8 mouse cellular contexts compared by ENCODE assay signal in the genomic region with DNA sequence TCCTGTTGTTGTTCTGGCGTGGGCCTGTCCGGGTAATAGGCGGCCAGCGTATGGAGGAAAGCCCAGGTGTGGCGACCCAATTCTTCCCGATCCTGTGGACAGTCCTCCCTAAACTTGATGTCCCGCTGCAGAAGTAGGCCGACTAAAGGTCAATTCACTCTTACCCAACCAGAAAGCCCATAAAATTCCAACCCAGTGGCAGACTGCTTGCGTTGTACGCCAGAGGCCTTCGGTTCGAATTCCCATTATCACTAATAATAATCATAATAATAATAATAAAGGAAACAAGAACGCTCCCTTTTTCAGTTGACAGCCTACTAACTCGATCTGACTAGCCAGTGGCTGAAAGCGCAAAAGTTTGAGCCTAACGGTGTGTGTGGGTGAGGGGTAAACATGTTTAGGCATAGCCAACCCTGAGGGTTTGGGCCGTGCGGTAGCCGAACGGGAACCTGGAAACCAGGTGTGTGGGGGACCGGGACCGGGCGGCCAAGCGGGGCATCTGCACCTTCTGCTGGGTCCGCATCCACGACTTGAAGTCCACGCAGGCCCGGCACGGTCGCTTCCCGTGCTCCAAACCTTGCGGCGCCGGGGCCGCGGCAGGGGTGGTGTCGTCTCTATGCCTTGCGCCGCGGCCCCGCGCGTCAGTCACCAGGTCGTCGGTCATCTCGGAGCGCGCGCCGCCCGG. TPM values are rescaled to one million over a fixed set of nuclear protein-coding genes. Genes with fewer than 3 reads are reported as not detected.
DNase-seq lines count a peak whose midpoint lies in the region; ATAC-seq and TF ChIP-seq lines count a peak whose summit lies in the region.

No protein-coding gene starts in this region.

- peak overlapping the region; percentile 88 for H3K9ac ChIP-seq in limb, embryonic 13.5 days
- H3K9ac ChIP-seq in stomach, embryonic 14.5 days (replicated peaks; ENCODE audit: low read depth, low read length): peak overlapping the region; percentile 71

- no peaks in the 10 kb centered on the region for H3K36me3 ChIP-seq in testis, adult 2 months (ENCODE audit: control insufficient read depth, insufficient read depth, low read length)
- peaks cover 28% of the 10 kb centered on the region for H3K36me3 ChIP-seq in limb, embryonic 13.5 days
- peaks cover 20% of the 10 kb centered on the region for H3K36me3 ChIP-seq in stomach, embryonic 14.5 days (ENCODE audit: control insufficient read depth, insufficient read depth, low read length)

- no peak; the same call in 1 of the 2 replicates for ATAC-seq in limb, embryonic 13.5 days (ENCODE audit: low FRiP score, low read depth)
- no peak for ATAC-seq in stomach, embryonic 14.5 days (ENCODE audit: insufficient number of reproducible peaks, insufficient read depth, low FRiP score, low read depth)

- no peaks in the 10 kb centered on the region for H3K4me1 ChIP-seq in cerebellum, adult 2 months (ENCODE audit: control insufficient read depth, insufficient read depth, low read length)
- H3K4me1 ChIP-seq in testis, adult 2 months (ENCODE audit: control insufficient read depth, insufficient read depth, low read length): peaks cover 5% of the 10 kb centered on the region
- H3K4me1 ChIP-seq in limb, embryonic 13.5 days: peaks cover 31% of the 10 kb centered on the region
- H3K4me1 ChIP-seq in stomach, embryonic 14.5 days (ENCODE audit: control insufficient read depth, insufficient read depth, low read length): peaks cover 24% of the 10 kb centered on the region

- peak overlapping the region; percentile 45; the same call in 1 of the 2 replicates for H3K27ac ChIP-seq in cerebellum, adult 2 months (ENCODE audit: insufficient read depth, low read length)
- peak overlapping the region; percentile 85 for H3K27ac ChIP-seq in testis, adult 2 months (ENCODE audit: control insufficient read depth, insufficient read depth, low read depth, low read length)
- H3K27ac ChIP-seq in limb, embryonic 13.5 days: peak overlapping the region; percentile 81
- peak overlapping the region; percentile 84 for H3K27ac ChIP-seq in stomach, embryonic 14.5 days (ENCODE audit: low read length)

- WGBS in cerebellum, adult 2 months: 6% methylated on average over 51 of the region's 51 CpGs
- 4% methylated on average over 51 of the region's 51 CpGs for WGBS in limb, embryonic 13.5 days
- WGBS in stomach, embryonic 14.5 days: 6% methylated on average over 51 of the region's 51 CpGs

- H3K9me3 ChIP-seq in limb, embryonic 13.5 days: no peaks in the 10 kb centered on the region
- H3K9me3 ChIP-seq in stomach, embryonic 14.5 days (ENCODE audit: control insufficient read depth, low read depth, low read length): no peaks in the 10 kb centered on the region

- H3K4me2 ChIP-seq in limb, embryonic 13.5 days (replicated peaks): peak overlapping the region; percentile 81
- peak overlapping the region; percentile 82 for H3K4me2 ChIP-seq in stomach, embryonic 14.5 days (replicated peaks; ENCODE audit: low read depth, low read length)

- TF ChIP-seq POLR2A in cerebellum, adult 2 months (IDR thresholded peaks at IDR 0.05; ENCODE audit: borderline replicate concordance, insufficient read depth, low read length): no peak
- no peak for TF ChIP-seq POLR2A in testis, adult 2 months (IDR thresholded peaks at IDR 0.05; ENCODE audit: control insufficient read depth, low read depth, low read length)

- DNase-seq in cerebellum, adult 2 months: no peak
- no peak for DNase-seq in cerebellum, postnatal 4 days (ENCODE audit: low spot score in 2 of 2)
- no peak for DNase-seq in testis, postnatal 10 days (ENCODE audit: low spot score)
- no peak for DNase-seq in thymus, postnatal 10 days (ENCODE audit: low spot score in 2 of 2)
- DNase-seq in frontal cortex, adult 2 months (ENCODE audit: extremely low spot score in 1 of 2, low spot score in 1 of 2): no peak

- H3K27me3 ChIP-seq in cerebellum, adult 2 months (ENCODE audit: control insufficient read depth, insufficient read depth, low read length): no peaks in the 10 kb centered on the region
- H3K27me3 ChIP-seq in testis, adult 2 months (ENCODE audit: control insufficient read depth, insufficient read depth, low read length): no peaks in the 10 kb centered on the region
- H3K27me3 ChIP-seq in limb, embryonic 13.5 days: peaks cover 16% of the 10 kb centered on the region
- H3K27me3 ChIP-seq in stomach, embryonic 14.5 days (ENCODE audit: control insufficient read depth, insufficient read depth, low read length): peaks cover 4% of the 10 kb centered on the region

- no peak for TF ChIP-seq CTCF in cerebellum, adult 2 months (IDR thresholded peaks at IDR 0.05; ENCODE audit: borderline replicate concordance, insufficient read depth, low read depth, low read length)
- TF ChIP-seq CTCF in testis, adult 2 months (IDR thresholded peaks at IDR 0.05; ENCODE audit: control insufficient read depth, insufficient read depth, insufficient replicate concordance, low read depth, low read length): no peak

- peak overlapping the region; percentile 67 for H3K4me3 ChIP-seq in cerebellum, adult 2 months (replicated peaks; ENCODE audit: insufficient read depth, low read depth, low read length)
- H3K4me3 ChIP-seq in testis, adult 2 months (ENCODE audit: control insufficient read depth, low read depth, low read length): peak overlapping the region; percentile 75
- H3K4me3 ChIP-seq in limb, embryonic 13.5 days: peak overlapping the region; percentile 84
- H3K4me3 ChIP-seq in stomach, embryonic 14.5 days (ENCODE audit: low read depth, low read length): peak overlapping the region; percentile 90

RNA-seq across cellular contexts. Expression of gene Gfer, which starts 0.5 kb away (rescaled TPM):
- 26.7 and 30.9 TPM in 2 replicates for polyA plus RNA-seq in cerebellum, adult 2 months (2012; rRNA removed)
- polyA plus RNA-seq in testis, adult 2 months (2012; rRNA removed): 144 and 150 TPM in 2 replicates
- 46.6 and 48.1 TPM in 2 replicates for polyA plus RNA-seq in limb, embryonic 13.5 days (2015; fragmentation: Nextera tagmentation; extraction: Ambion mirVana)
- polyA plus RNA-seq in stomach, embryonic 14.5 days (2014; fragmentation: Nextera tagmentation; extraction: Ambion mirVana): 38.5 and 40.8 TPM in 2 replicates
- polyA plus RNA-seq in frontal cortex, adult 2 months (2012; rRNA removed): 22.6 and 24.1 TPM in 2 replicates

RNA-seq across cellular contexts. Expression of gene Noxo1, which starts 0.6 kb away (rescaled TPM):
- polyA plus RNA-seq in cerebellum, adult 2 months (2012; rRNA removed): 7.3 and 7.4 TPM in 2 replicates
- polyA plus RNA-seq in testis, adult 2 months (2012; rRNA removed): 62.1 and 63.2 TPM in 2 replicates
- 2.5 and 3.1 TPM in 2 replicates for polyA plus RNA-seq in limb, embryonic 13.5 days (2015; fragmentation: Nextera tagmentation; extraction: Ambion mirVana)
- polyA plus RNA-seq in stomach, embryonic 14.5 days (2014; fragmentation: Nextera tagmentation; extraction: Ambion mirVana): 3.2 and 3.8 TPM in 2 replicates
- polyA plus RNA-seq in frontal cortex, adult 2 months (2012; rRNA removed): 5.9 and 6.7 TPM in 2 replicates

RNA-seq across cellular contexts. Expression of gene Syngr3, which starts 5.7 kb away (rescaled TPM):
- polyA plus RNA-seq in cerebellum, adult 2 months (2012; rRNA removed): 130 and 132 TPM in 2 replicates
- 0.20 and 0.30 TPM in 2 replicates for polyA plus RNA-seq in testis, adult 2 months (2012; rRNA removed)
- polyA plus RNA-seq in limb, embryonic 13.5 days (2015; fragmentation: Nextera tagmentation; extraction: Ambion mirVana): 7.8 and 8.4 TPM in 2 replicates
- polyA plus RNA-seq in stomach, embryonic 14.5 days (2014; fragmentation: Nextera tagmentation; extraction: Ambion mirVana): 5.6 and 6.3 TPM in 2 replicates
- polyA plus RNA-seq in frontal cortex, adult 2 months (2012; rRNA removed): 170 and 183 TPM in 2 replicates

RNA-seq across cellular contexts. Expression of gene Tbl3, which starts 12.0 kb away (rescaled TPM):
- 60.6 and 62.4 TPM in 2 replicates for polyA plus RNA-seq in cerebellum, adult 2 months (2012; rRNA removed)
- polyA plus RNA-seq in testis, adult 2 months (2012; rRNA removed): 85.4 and 89.5 TPM in 2 replicates
- polyA plus RNA-seq in limb, embryonic 13.5 days (2015; fragmentation: Nextera tagmentation; extraction: Ambion mirVana): 79.8 and 84.6 TPM in 2 replicates
- 67.8 and 72.1 TPM in 2 replicates for polyA plus RNA-seq in stomach, embryonic 14.5 days (2014; fragmentation: Nextera tagmentation; extraction: Ambion mirVana)
- polyA plus RNA-seq in frontal cortex, adult 2 months (2012; rRNA removed): 56.1 and 56.2 TPM in 2 replicates

RNA-seq across cellular contexts. Expression of gene Rnf151, which starts 22.4 kb away (rescaled TPM):
- 0.18 and 0.57 TPM in 2 replicates for polyA plus RNA-seq in cerebellum, adult 2 months (2012; rRNA removed)
- polyA plus RNA-seq in testis, adult 2 months (2012; rRNA removed): 1,124 and 1,208 TPM in 2 replicates
- not detected in 2 replicates for polyA plus RNA-seq in limb, embryonic 13.5 days (2015; fragmentation: Nextera tagmentation; extraction: Ambion mirVana)
- polyA plus RNA-seq in stomach, embryonic 14.5 days (2014; fragmentation: Nextera tagmentation; extraction: Ambion mirVana): not detected in 2 replicates
- 0.11 and 0.38 TPM in 2 replicates for polyA plus RNA-seq in frontal cortex, adult 2 months (2012; rRNA removed)

Comparison
In these comparisons a context has a peak if more than half of its experiments do, and no peak if none do; other contexts are left out.
1. RNA of gene Syngr3, which starts 5.7 kb away (polyA plus RNA-seq): 170 to 183 TPM in frontal cortex, adult 2 months and 130 to 132 TPM in cerebellum, adult 2 months; 7.8 to 8.4 TPM in limb, embryonic 13.5 days, 5.6 to 6.3 TPM in stomach, embryonic 14.5 days and 0.20 to 0.30 TPM in testis, adult 2 months; every median in the first group is over 10 times any median in the second.
2. Peak in every context shown above with its lines, with median percentiles within 50 percentile points of each other: H3K27ac ChIP-seq and H3K4me3 ChIP-seq.